Mouse (Mus musculus) olfactory bulb, adult 2 months (tissue): Measurements from ENCODE around the gene Lgi4.
A peak's percentile ranks its signal among the peaks of the same experiment; 100 is the strongest.

Source experiments
- CTCF ChIP-seq: fragments of 200-500 bp; IDR thresholded peaks from 2 replicates; pipeline ENCODE4 v1.5.1; 2012; ENCODE audit warnings: low read depth, mild to moderate bottlenecking, low read length, moderate library complexity; ENCODE audit not compliant: insufficient read depth
- POLR2A ChIP-seq: fragments of 200-500 bp; IDR thresholded peaks from 2 replicates; pipeline ENCODE4 v1.6.1; 2012; ENCODE audit warnings: mild to moderate bottlenecking, low read depth, low read length, moderate library complexity; ENCODE audit not compliant: insufficient read depth

- TF ChIP-seq CTCF (peak; percentile 29; the same call in 1 of the 2 replicates), POLR2A (no peak)
Measured at GRCm38 (mm10) chr7:31077885-31078445, 18.8 kb downstream of the Lgi4 start.
